Mouse (Mus musculus) liver, adult 2 months (tissue): ENCODE measurements around the gene Arhgef38.

Source experiments
- CTCF ChIP-seq: fragments of 200-500 bp; IDR thresholded peaks from 2 replicates; pipeline ENCODE4 v1.5.1; 2011; ENCODE audit warnings: low read depth, low read length, control low read depth
- POLR2A ChIP-seq: fragments of 200-500 bp; IDR thresholded peaks from 2 replicates; pipeline ENCODE4 v1.6.1; 2011; ENCODE audit warnings: low read length, control low read depth; ENCODE audit not compliant: insufficient read depth; ENCODE audit errors: extremely low read depth

DNA sequence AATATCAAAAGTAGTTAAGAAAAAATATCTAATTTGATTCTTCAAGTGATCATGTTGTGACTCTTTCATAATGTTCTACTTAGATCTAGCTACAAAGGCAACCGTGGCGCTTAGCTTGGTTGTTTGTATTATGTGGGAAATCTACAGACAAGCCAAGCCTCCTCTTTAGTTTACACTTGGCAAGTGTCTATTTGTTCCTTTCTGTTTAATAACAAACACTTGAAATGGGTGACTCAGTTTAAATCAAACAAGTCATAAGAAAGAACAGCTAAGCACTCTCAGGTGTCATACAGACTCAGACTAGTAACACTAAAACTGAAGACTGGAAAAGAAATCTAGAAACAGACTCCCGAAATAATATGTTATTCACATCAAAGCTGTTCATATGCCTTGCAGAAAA is 47.2 kb downstream of the Arhgef38 start:
- TF ChIP-seq CTCF: no peak
- TF ChIP-seq POLR2A: no peak
